Mouse (Mus musculus) heart, embryonic 14.5 days (tissue): Measurements from ENCODE around the gene Tk1. TPM values are rescaled to one million over a fixed set of nuclear protein-coding genes. Genes with fewer than 3 reads are reported as not detected.

Experiments used
- ATAC-seq: fragments of 200-750 bp; cut with Nextera tagmentation; 2 replicates; pipeline ENCODE4 v1.8.0; 2017; ENCODE audit warnings: low read depth, moderate TSS enrichment; ENCODE audit not compliant: insufficient number of reproducible peaks, insufficient read depth, low FRiP score
- H3K27ac ChIP-seq, 2 experiments: fragments of 200-500 bp in 1 of 2; fragments of 300-500 bp in 1 of 2; sonication (generic) in 1 of 2; replicated peaks in 1 of 2; 2 replicates each; pipeline ENCODE4 v1.5.1; 2012 to 2014; ENCODE audit warnings: low read depth in 2 of 2, low read length in 2 of 2, control low read depth in 1 of 2, mild to moderate bottlenecking in 1 of 2, mixed read lengths in 1 of 2; ENCODE audit not compliant: control insufficient read depth in 1 of 2, insufficient read depth in 1 of 2
- H3K27me3 ChIP-seq: fragments of 300-500 bp; sonication (generic); 2 replicates; pipeline ENCODE4 v1.6.1; 2014; ENCODE audit warnings: mild to moderate bottlenecking, low read length, control low read depth; ENCODE audit not compliant: control insufficient read depth, insufficient read depth
- H3K36me3 ChIP-seq: fragments of 300-500 bp; sonication (generic); 2 replicates; pipeline ENCODE4 v1.6.1; 2014; ENCODE audit warnings: mild to moderate bottlenecking, control low read depth, low read length, mixed read lengths; ENCODE audit not compliant: control insufficient read depth, insufficient read depth
- H3K4me1 ChIP-seq, 2 experiments: fragments of 200-500 bp in 1 of 2; fragments of 300-500 bp in 1 of 2; sonication (generic) in 1 of 2; 2 replicates each; pipeline ENCODE4 v1.6.1; 2012 to 2014; ENCODE audit warnings: low read length in 2 of 2, control low read depth in 1 of 2, mixed read lengths in 1 of 2; ENCODE audit not compliant: control insufficient read depth in 2 of 2, insufficient read depth in 2 of 2
- H3K4me2 ChIP-seq: fragments of 300-500 bp; sonication (generic); 2 replicates; pipeline ENCODE4 v1.6.1; 2014; ENCODE audit warnings: mild to moderate bottlenecking, low read length
- H3K4me3 ChIP-seq, 2 experiments: fragments of 200-500 bp in 1 of 2; fragments of 300-500 bp in 1 of 2; sonication (generic) in 1 of 2; 2 replicates each; pipeline ENCODE4 v1.5.1; 2012 to 2014; ENCODE audit warnings: low read length in 2 of 2, mild to moderate bottlenecking in 2 of 2, control low read depth in 1 of 2, low read depth in 1 of 2, moderate library complexity in 1 of 2; ENCODE audit not compliant: control insufficient read depth in 1 of 2, insufficient read depth in 1 of 2
- H3K9ac ChIP-seq: fragments of 300-500 bp; sonication (generic); 2 replicates; pipeline ENCODE4 v1.6.1; 2014; ENCODE audit warnings: mild to moderate bottlenecking, low read length
- H3K9me3 ChIP-seq: fragments of 300-500 bp; sonication (generic); 2 replicates; pipeline ENCODE4 v1.6.1; 2016; ENCODE audit warnings: low read length, control low read depth; ENCODE audit not compliant: control insufficient read depth
- WGBS: fragments of 180-500 bp; shearing (Covaris S2); extraction: QIAGEN DNeasy Blood & Tissue Kit; methylation state at CpG from one replicate; pipeline ENCODE4 v1.1.7; 2014; 5-methylcytosine and 5-hydroxymethylcytosine counted together
- polyA plus RNA-seq: library from polyadenylated mRNA; unstranded; fragments of >200 nt; fragmentation: Nextera tagmentation; extraction: Ambion mirVana; gene quantifications from 2 replicates; pipeline ENCODE4 v1.2.1, GENCODE M21; 2014

Gene Tk1
- polyA plus RNA-seq, 1 experiment from 2014 or later: 100 TPM

DNA sequence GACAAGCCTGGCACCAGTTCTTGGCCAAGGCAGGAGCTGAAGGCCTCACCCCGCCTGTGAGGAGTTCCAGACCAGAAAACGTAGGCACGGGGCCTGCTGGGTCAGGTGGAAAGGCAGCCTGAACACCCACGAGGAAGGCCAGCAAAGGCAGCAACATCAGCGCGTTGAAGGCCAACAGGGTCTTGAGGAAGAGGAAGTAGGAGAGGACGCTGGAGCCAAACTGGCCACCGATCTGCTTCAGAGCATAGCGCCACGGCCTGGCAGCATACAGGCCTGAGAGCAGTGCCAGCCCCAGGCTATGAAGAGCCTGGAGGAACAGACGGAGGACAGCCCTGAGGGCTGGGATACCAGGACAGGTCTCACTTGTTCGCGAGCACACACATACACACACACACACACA is 50.4 kb downstream of the Tk1 start:
- Histone ChIP-seq H3K4me2 (no peak overlapping the region), H3K9me3 (no peaks in the 10 kb centered on the region), H3K9ac (no peak overlapping the region), H3K27me3 (no peaks in the 10 kb centered on the region), H3K4me1 (peaks cover 8 to 12% of the 10 kb centered on the region in 2 experiments), H3K27ac (no peak overlapping the region), H3K36me3 (peaks cover 78% of the 10 kb centered on the region), H3K4me3 (no peak overlapping the region)
- ATAC-seq: no peak
- WGBS: 90% methylated on average over 13 of the region's 13 CpGs

GRCm38 (mm10) chr11:117774925-117775324 is 51.0 kb downstream of the Tk1 start:
- whole genome bisulfite sequencing: 89% methylated on average over 10 of the region's 10 CpGs
- peaks cover 82% of the 10 kb centered on the region for H3K36me3 ChIP-seq
- no peak for ATAC-seq
- no peak overlapping the region for H3K4me2 ChIP-seq
- H3K9ac ChIP-seq: no peak overlapping the region
- H3K4me1 ChIP-seq: peaks cover 7 to 12% of the 10 kb centered on the region in 2 experiments
- no peak overlapping the region for H3K4me3 ChIP-seq
- no peaks in the 10 kb centered on the region for H3K9me3 ChIP-seq
- no peak overlapping the region for H3K27ac ChIP-seq
- no peaks in the 10 kb centered on the region for H3K27me3 ChIP-seq

DNA sequence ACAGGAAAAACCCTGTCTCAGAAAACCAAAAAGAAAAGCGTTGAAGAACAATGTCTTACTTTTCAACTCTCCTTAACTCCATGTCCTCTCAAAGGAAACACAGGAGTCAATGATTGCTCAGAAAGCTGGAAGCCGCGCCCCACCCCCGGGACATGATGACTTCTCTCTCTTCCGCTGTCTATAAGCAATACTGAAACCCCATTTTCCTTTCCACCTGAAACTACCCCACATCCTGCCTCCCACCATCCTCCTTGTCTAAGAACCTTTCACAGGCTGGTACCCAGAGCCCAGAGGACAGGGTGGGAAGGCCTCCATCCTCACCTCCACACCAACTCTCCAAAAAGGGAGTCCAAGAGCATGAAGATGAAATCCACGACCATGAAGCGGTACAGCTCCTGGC is 53.5 kb downstream of the Tk1 start:
- no peak for ATAC-seq
- no peak overlapping the region for H3K4me3 ChIP-seq
- H3K27ac ChIP-seq: no peak overlapping the region
- H3K9me3 ChIP-seq: no peaks in the 10 kb centered on the region
- peaks cover 84% of the 10 kb centered on the region for H3K36me3 ChIP-seq
- no peak overlapping the region for H3K9ac ChIP-seq
- H3K4me2 ChIP-seq: no peak overlapping the region
- 93% methylated on average over 7 of the region's 7 CpGs for WGBS
- no peaks in the 10 kb centered on the region for H3K27me3 ChIP-seq
- H3K4me1 ChIP-seq: peaks cover 0 to 7% of the 10 kb centered on the region in 2 experiments; a peak in 2 of 4 replicates

GRCm38 (mm10) chr11:117770407-117770806 is 55.5 kb downstream of the Tk1 start:
- Histone ChIP-seq H3K4me1 (peaks cover 6 to 7% of the 10 kb centered on the region in 2 experiments; a peak in 2 of 4 replicates), H3K27me3 (no peaks in the 10 kb centered on the region), H3K9me3 (no peaks in the 10 kb centered on the region), H3K9ac (no peak overlapping the region), H3K4me2 (no peak overlapping the region), H3K4me3 (no peak overlapping the region), H3K27ac (no peak overlapping the region), H3K36me3 (peaks cover 82% of the 10 kb centered on the region)
- WGBS: 87% methylated on average over 10 of the region's 10 CpGs
- ATAC-seq: no peak

- peaks cover 82% of the 10 kb centered on the region for H3K36me3 ChIP-seq
- ATAC-seq: no peak
These were observed 56.2 kb downstream of the Tk1 start for GRCm38 (mm10) chr11:117769683-117770047.

GRCm38 (mm10) chr11:117768725-117769682 is 56.9 kb downstream of the Tk1 start:
- 71% methylated on average over 20 of the region's 20 CpGs for WGBS

More at GRCm38 (mm10) chr11:117769683-117770047, 56.2 kb downstream of the Tk1 start:
- Histone ChIP-seq H3K4me3 (no peak overlapping the region), H3K9me3 (no peaks in the 10 kb centered on the region), H3K9ac (no peak overlapping the region), H3K4me2 (no peak overlapping the region), H3K27me3 (no peaks in the 10 kb centered on the region), H3K4me1 (peaks cover 6 to 7% of the 10 kb centered on the region in 2 experiments; a peak in 2 of 4 replicates), H3K27ac (no peak overlapping the region)
- 85% methylated on average over 7 of the region's 7 CpGs for WGBS

DNA sequence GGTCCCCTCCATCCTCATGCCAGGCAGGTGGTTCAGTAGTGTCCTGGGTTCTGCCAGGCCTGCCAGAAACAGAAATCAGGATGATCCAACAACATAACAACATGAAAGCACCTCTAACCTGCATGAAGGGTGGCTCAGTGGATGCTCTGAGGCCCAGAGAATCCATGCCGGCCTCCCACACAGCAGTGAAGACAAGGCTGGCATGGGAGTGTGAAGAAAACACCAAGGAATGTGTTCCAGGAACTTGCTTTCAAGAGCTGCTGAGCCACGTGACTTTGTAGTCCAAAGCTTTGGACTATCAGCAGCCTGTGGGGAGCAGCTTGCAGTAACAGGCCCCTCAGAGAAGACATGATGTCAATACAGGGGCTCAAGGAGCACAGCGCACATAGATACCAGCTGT is 59.6 kb downstream of the Tk1 start:
- peaks cover 80% of the 10 kb centered on the region for H3K36me3 ChIP-seq

More at GRCm38 (mm10) chr11:117768725-117769682, 56.9 kb downstream of the Tk1 start:
- H3K9me3 ChIP-seq: no peaks in the 10 kb centered on the region
- H3K4me2 ChIP-seq: no peak overlapping the region
- no peak for ATAC-seq
- peaks cover 82% of the 10 kb centered on the region for H3K36me3 ChIP-seq
- H3K27ac ChIP-seq: no peak overlapping the region
- no peak overlapping the region for H3K9ac ChIP-seq
- no peak overlapping the region for H3K4me3 ChIP-seq
- H3K4me1 ChIP-seq: peaks cover 6 to 7% of the 10 kb centered on the region in 2 experiments; a peak in 2 of 4 replicates
- no peaks in the 10 kb centered on the region for H3K27me3 ChIP-seq

More for the DNA sequence above, 59.6 kb downstream of the Tk1 start:
- Histone ChIP-seq H3K4me2 (no peak overlapping the region), H3K4me3 (no peak overlapping the region), H3K27ac (no peak overlapping the region), H3K27me3 (no peaks in the 10 kb centered on the region), H3K9me3 (no peaks in the 10 kb centered on the region), H3K4me1 (peaks cover 6 to 7% of the 10 kb centered on the region in 2 experiments; a peak in 2 of 4 replicates), H3K9ac (no peak overlapping the region)
- ATAC-seq: no peak
- 54% methylated on average over 3 of the region's 3 CpGs for WGBS
